Mouse (Mus musculus) forebrain, embryonic 11.5 days (tissue): ENCODE measurements around the gene Ttc13. TPM values are rescaled to one million over a fixed set of nuclear protein-coding genes. Genes with fewer than 3 reads are reported as not detected.
A peak's percentile ranks its signal among the peaks of the same experiment; 100 is the strongest.

Source experiments
- ATAC-seq: fragments of 200-750 bp; cut with Nextera tagmentation; replicated peaks from 2 replicates; pipeline ENCODE4 v1.8.0; 2017; ENCODE audit warnings: moderate TSS enrichment; ENCODE audit not compliant: low FRiP score
- DNase-seq: peaks from one replicate; pipeline ENCODE4 v3.0.0-alpha.2; 2017; ENCODE audit warnings: low spot score
- H3K27ac ChIP-seq: fragments of 300-500 bp; sonication (generic); 2 replicates; pipeline ENCODE4 v1.5.1; 2014; ENCODE audit warnings: low read depth, low read length
- H3K27me3 ChIP-seq: fragments of 300-500 bp; sonication (generic); 2 replicates; pipeline ENCODE4 v1.6.1; 2014; ENCODE audit warnings: mild to moderate bottlenecking, low read length, mixed read lengths; ENCODE audit not compliant: control insufficient read depth, insufficient read depth
- H3K36me3 ChIP-seq: fragments of 300-500 bp; sonication (generic); 2 replicates; pipeline ENCODE4 v1.6.1; 2014; ENCODE audit warnings: mild to moderate bottlenecking, low read length, moderate library complexity, mixed read lengths; ENCODE audit not compliant: control insufficient read depth, insufficient read depth
- H3K4me1 ChIP-seq: fragments of 300-500 bp; sonication (generic); replicated peaks from 2 replicates; pipeline ENCODE4 v1.6.1; 2014; ENCODE audit warnings: low read length, mixed read lengths; ENCODE audit not compliant: control insufficient read depth, insufficient read depth
- H3K4me2 ChIP-seq: fragments of 300-500 bp; sonication (generic); 2 replicates; pipeline ENCODE4 v1.6.1; 2014; ENCODE audit warnings: low read depth, mild to moderate bottlenecking, low read length, moderate library complexity, mixed read lengths; ENCODE audit not compliant: severe bottlenecking
- H3K4me3 ChIP-seq: fragments of 300-500 bp; sonication (generic); 2 replicates; pipeline ENCODE4 v1.5.1; 2014; ENCODE audit warnings: low read depth, low read length
- H3K9ac ChIP-seq: fragments of 300-500 bp; sonication (generic); 2 replicates; pipeline ENCODE4 v1.6.1; 2014; ENCODE audit warnings: low read length
- H3K9me3 ChIP-seq: fragments of 300-500 bp; sonication (generic); 2 replicates; pipeline ENCODE4 v1.6.1; 2016; ENCODE audit warnings: low read length, mixed read lengths; ENCODE audit not compliant: control insufficient read depth
- WGBS: fragments of 180-500 bp; shearing (Covaris S2); extraction: QIAGEN DNeasy Blood & Tissue Kit; methylation state at CpG from one replicate; pipeline ENCODE4 v1.1.7; 2014; 5-methylcytosine and 5-hydroxymethylcytosine counted together
- polyA plus RNA-seq: library from polyadenylated mRNA; unstranded; fragments of >200 nt; fragmentation: Nextera tagmentation; extraction: Ambion mirVana; gene quantifications from 2 replicates; pipeline ENCODE4 v1.2.1, GENCODE M21; 2014

Ttc13 gene
- polyA plus RNA-seq, result 60.3 and 63.2 TPM in 2 replicates

DNA sequence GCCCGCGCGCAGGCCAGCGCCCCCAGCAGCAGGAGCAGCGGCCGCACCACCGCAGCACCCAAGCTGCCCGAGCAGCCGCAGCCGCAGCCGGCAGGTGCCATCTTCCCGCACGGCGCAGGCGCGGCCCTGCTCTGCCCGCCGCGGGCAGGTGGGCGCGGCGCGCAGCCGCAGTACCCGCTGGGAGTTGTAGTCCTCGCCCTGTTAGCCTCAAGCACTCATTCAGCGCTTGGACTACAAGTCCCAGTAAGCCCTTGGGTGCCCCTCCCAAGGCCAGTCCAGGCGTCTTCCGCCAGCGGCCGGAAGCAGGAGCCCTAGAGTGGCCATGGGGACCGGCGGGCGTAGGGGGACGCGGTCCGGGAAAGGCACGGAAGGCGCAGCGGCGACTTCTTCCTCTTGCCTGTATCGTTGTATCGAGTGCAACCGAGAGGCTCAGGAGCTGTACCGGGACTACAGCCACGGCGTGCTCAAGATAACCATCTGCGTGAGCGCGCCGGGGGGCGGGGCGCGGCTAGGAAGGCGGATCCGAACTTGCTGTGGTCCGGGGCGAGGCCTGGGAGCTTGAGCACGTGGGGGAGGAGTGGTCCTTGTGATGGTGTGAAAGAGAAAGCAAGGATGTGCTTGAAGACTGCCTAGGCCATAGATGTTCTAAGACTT lies at the start of gene Ttc13, which contains the start of gene Arv1:
Ttc13 (minus strand) TSS at position 122 of the 654 bp plus-strand sequence.
Arv1 (plus strand) TSS at position 278 of the 654 bp plus-strand sequence.
- H3K27me3 ChIP-seq, result no peaks in the 10 kb centered on the region
- under 1% methylated on average over 57 of the region's 59 CpGs for WGBS
- peak within 1 kb of the TSS; percentile 97 for H3K4me3 ChIP-seq
- H3K9me3 ChIP-seq, result no peaks in the 10 kb centered on the region
- ATAC-seq (peak; percentile 100), DNase-seq (peak; percentile 96)
- peak within 1 kb of the TSS; percentile 90 for H3K9ac ChIP-seq
- no peak within 1 kb of the TSS for H3K27ac ChIP-seq
- peak within 1 kb of the TSS; percentile 68 for H3K4me2 ChIP-seq
- H3K36me3 ChIP-seq, result no peaks in the 10 kb centered on the region
- peaks cover 11% of the 10 kb centered on the region; the same call in 1 of the 2 replicates for H3K4me1 ChIP-seq

DNA sequence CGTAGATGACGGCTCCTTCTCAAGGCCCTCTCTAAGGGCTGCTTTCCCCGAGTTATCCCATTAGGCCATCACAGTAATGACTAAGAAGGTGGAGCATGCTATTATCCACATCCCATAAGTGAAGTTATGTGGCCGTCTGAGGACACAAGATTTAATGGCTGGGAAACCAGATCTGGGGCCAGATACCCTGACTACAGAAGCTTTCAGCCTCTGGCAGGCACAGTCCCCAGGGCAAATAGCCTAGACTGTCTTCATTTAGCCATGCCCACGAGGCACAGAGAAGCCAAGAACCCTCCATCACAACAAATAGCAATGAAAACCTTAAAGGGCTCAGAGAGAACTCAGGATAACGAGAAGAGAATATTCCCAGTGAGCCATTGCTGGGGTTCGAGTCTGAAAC lies 41.3 kb upstream of the Ttc13 start:
- 64% methylated on average over 7 of the region's 7 CpGs for WGBS
- Histone ChIP-seq H3K4me1 (no peaks in the 10 kb centered on the region), H3K36me3 (no peaks in the 10 kb centered on the region), H3K27ac (no peak overlapping the region), H3K4me3 (no peak overlapping the region), H3K27me3 (no peaks in the 10 kb centered on the region), H3K9ac (no peak overlapping the region), H3K9me3 (no peaks in the 10 kb centered on the region), H3K4me2 (no peak overlapping the region)
- ATAC-seq (no peak), DNase-seq (no peak)

DNA sequence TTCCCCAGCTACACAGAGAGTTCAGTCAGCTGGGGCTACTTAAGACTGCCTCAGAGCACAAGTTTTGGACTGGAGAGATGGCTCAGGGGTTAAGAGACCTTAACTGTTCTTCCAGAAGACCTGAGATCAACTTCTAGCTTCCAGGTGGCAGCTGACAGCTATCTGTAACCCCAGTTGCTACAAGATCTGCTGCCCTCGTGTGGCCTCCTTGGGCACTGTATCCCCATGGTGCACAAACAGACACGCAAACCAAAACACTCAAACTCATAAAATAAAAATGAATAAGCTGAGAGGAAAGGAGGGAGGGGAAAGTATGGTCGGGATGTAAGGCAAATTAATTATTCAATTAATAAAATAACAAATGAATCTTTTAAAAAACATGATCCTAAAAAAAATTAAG lies 36.8 kb upstream of the Ttc13 start:
- ATAC-seq (no peak), DNase-seq (no peak)
- H3K36me3 ChIP-seq, result no peaks in the 10 kb centered on the region
- no peak overlapping the region for H3K4me2 ChIP-seq
- H3K9me3 ChIP-seq, result no peaks in the 10 kb centered on the region
- 43% methylated on average over 3 of the region's 3 CpGs for WGBS
- peaks cover 3% of the 10 kb centered on the region; the same call in 1 of the 2 replicates for H3K4me1 ChIP-seq
- no peaks in the 10 kb centered on the region for H3K27me3 ChIP-seq
- no peak overlapping the region for H3K4me3 ChIP-seq
- H3K9ac ChIP-seq, result no peak overlapping the region
- H3K27ac ChIP-seq, result no peak overlapping the region

DNA sequence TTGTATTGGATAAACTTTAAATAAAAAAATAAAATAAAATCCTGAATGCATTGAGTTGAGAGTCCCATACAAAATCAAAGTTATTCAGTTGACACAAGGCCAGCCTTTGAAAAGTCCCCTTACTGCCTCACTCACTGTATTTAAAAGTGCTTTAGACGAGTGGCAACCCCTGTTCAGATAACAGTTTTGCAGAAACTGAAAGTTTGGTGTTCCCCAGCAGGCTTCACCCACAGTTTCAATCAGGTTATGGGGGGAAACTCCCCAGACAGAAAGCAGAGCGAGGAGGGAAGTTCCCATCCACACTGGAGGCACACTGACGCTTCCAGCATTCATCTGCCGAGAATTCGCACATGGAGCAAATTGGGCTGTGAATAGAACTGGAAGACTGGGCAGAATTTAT lies 34.8 kb upstream of the Ttc13 start:
- ATAC-seq, result no peak
- no peaks in the 10 kb centered on the region for H3K9me3 ChIP-seq
- H3K4me1 ChIP-seq, result peaks cover 5% of the 10 kb centered on the region; the same call in 1 of the 2 replicates
- no peak overlapping the region for H3K4me3 ChIP-seq
- H3K9ac ChIP-seq, result no peak overlapping the region
- H3K36me3 ChIP-seq, result no peaks in the 10 kb centered on the region
- no peak overlapping the region for H3K27ac ChIP-seq
- no peak for DNase-seq
- WGBS, result 63% methylated on average over 5 of the region's 5 CpGs
- H3K4me2 ChIP-seq, result no peak overlapping the region
- peaks cover 17% of the 10 kb centered on the region for H3K27me3 ChIP-seq

DNA sequence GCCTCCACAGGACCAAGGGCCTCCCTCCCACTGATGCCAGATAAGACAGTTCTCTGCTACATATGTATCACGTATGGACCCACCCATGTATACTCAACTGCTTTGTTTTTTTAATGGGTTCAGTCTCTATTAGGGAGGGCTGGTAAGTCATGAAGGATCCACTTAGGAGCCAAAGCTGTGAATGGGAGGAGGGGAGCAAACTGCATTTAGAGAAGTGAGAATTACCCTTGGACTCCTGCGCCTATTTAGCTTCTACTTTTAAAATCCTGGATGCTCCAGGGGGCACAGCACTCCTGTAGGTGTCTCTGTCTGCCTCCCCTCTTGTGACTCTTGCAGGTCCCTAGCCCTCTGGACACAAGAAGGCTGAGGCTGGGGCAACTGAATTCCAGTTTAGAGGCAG lies 34.4 kb upstream of the Ttc13 start:
- ATAC-seq (no peak), DNase-seq (no peak)
- peaks cover 22% of the 10 kb centered on the region for H3K27me3 ChIP-seq
- no peak overlapping the region for H3K4me2 ChIP-seq
- H3K4me3 ChIP-seq, result no peak overlapping the region
- 71% methylated on average over 2 of the region's 2 CpGs for whole genome bisulfite sequencing
- no peak overlapping the region for H3K27ac ChIP-seq
- H3K9me3 ChIP-seq, result no peaks in the 10 kb centered on the region
- no peak overlapping the region for H3K9ac ChIP-seq
- H3K36me3 ChIP-seq, result no peaks in the 10 kb centered on the region
- H3K4me1 ChIP-seq, result peaks cover 7% of the 10 kb centered on the region; the same call in 1 of the 2 replicates

DNA sequence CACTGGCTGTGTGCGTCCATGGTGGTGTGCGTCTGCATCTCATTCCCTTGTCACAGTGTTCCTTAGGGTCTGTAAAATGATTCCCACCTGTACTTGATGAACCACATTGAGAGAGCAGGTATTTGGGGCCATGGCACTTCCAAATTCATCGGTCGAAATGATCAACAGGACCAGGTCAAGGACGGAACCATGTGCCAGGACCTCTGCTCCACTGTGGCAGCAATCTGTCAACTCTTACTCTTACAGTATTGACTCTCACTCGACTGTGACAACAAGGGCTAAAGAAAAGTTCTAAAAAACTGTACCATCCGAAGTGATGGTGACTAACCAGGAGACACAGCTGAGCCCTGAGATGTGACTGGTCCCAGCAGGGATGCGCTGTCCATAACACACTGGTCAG lies 33.7 kb upstream of the Ttc13 start:
- no peak for ATAC-seq
- WGBS, result 84% methylated on average over 8 of the region's 8 CpGs
- H3K27me3 ChIP-seq, result peaks cover 29% of the 10 kb centered on the region

DNA sequence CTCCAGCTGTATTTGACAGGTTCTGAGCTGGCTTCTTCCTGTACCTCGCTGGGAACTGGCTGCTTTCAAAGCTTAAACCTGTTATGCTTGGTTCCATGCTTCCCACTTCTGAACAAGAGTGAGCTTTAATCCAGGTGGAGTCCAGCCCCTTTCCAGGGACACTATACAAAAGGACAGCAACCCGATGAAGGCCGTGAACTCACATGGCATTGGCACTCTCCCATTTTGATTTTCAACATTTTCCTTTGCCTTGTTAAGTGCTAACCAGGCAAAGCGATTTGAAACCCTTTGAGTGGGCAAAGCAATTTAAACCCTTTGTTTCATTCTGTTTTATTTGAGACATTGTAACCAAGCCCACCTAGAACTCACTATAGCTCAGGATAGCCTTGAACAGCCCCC lies 33.0 kb upstream of the Ttc13 start:
- Histone ChIP-seq H3K9me3 (no peaks in the 10 kb centered on the region), H3K27ac (no peak overlapping the region), H3K4me3 (no peak overlapping the region), H3K4me2 (no peak overlapping the region), H3K36me3 (no peaks in the 10 kb centered on the region), H3K4me1 (peaks cover 8% of the 10 kb centered on the region; the same call in 1 of the 2 replicates), H3K27me3 (peaks cover 35% of the 10 kb centered on the region), H3K9ac (no peak overlapping the region)
- ATAC-seq, result no peak
- DNase-seq, result no peak
- 40% methylated on average over 4 of the region's 4 CpGs for WGBS

More for the DNA sequence above, 33.7 kb upstream of the Ttc13 start:
- no peak for DNase-seq
- Histone ChIP-seq H3K27ac (no peak overlapping the region), H3K36me3 (no peaks in the 10 kb centered on the region), H3K4me3 (no peak overlapping the region), H3K9ac (no peak overlapping the region), H3K4me1 (peaks cover 8% of the 10 kb centered on the region; the same call in 1 of the 2 replicates), H3K4me2 (no peak overlapping the region), H3K9me3 (no peaks in the 10 kb centered on the region)

DNA sequence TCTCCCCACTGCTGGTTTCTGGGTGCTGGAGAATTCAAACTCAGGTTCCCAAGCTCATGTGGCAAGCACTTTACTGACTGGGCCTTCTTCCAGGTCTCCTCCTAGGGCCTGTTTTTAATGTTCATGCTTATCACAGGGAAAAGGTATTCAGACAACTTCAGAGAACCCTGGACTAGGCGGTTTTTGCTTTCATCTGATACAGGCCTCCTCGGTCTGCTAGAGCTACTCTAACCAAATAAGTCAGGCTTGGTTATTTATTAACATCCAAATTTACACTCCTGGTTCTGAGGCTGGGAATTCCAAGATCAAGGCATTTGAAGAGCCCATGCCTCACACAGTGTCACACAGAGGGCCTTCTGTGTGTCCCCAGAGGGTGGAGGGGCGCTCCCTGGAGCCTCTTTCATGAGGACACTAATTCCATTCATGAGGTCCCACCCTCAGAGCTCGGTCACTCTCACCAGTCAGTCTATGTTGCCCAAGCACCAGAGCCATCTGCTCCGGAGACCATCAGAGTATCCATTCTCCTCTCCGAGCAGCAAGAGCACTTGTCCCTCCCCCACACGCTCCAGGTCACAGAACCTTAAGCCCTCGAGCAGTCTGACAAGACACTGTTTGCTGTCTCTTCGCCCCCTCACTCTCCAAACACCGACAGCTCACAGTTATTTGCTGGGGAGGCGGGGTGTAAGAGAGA lies 32.5 kb upstream of the Ttc13 start:
- Histone ChIP-seq H3K27me3 (peaks cover 37% of the 10 kb centered on the region), H3K27ac (no peak overlapping the region), H3K4me2 (0 out of 2 replicates have a peak overlapping the region, but pooled peaks have one; percentile 5), H3K9me3 (no peaks in the 10 kb centered on the region), H3K4me1 (peaks cover 8% of the 10 kb centered on the region; the same call in 1 of the 2 replicates), H3K36me3 (no peaks in the 10 kb centered on the region), H3K4me3 (no peak overlapping the region), H3K9ac (no peak overlapping the region)
- DNase-seq (no peak), ATAC-seq (no peak)
- 20% methylated on average over 11 of the region's 11 CpGs for WGBS
